Mouse (Mus musculus) heart, adult 2 months (tissue): ENCODE measurements around the gene Nrbp1.

Experiments
- CTCF ChIP-seq: fragments of 200-600 bp; IDR thresholded peaks from 2 replicates; pipeline ENCODE4 v1.8.1; 2022; ENCODE audit warnings: antibody characterized with exemption, mild to moderate bottlenecking, moderate library complexity
- EP300 ChIP-seq: fragments of 200-500 bp; IDR thresholded peaks from 2 replicates; pipeline ENCODE4 v1.6.1; 2011; ENCODE audit warnings: low read depth, low read length, control low read depth; ENCODE audit not compliant: insufficient read depth
- POLR2A ChIP-seq: fragments of 200-500 bp; IDR thresholded peaks from 2 replicates; pipeline ENCODE4 v1.6.1; 2011; ENCODE audit warnings: mild to moderate bottlenecking, low read depth, low read length, control low read depth; ENCODE audit not compliant: insufficient read depth

- TF ChIP-seq POLR2A, result no peak
- no peak for TF ChIP-seq CTCF
- no peak for TF ChIP-seq EP300
These were observed 14.2 kb downstream of the Nrbp1 start for GRCm38 (mm10) chr5:31254901-31255300.
